Mouse (Mus musculus) adipocyte (in vitro differentiated cells): ENCODE results near the gene Anxa1.

ENCODE experiments used
- DNase-seq: peaks from one replicate; pipeline ENCODE4 v3.0.0-alpha.2; 2016; ENCODE audit warnings: low spot score

Gene Anxa1

DNA sequence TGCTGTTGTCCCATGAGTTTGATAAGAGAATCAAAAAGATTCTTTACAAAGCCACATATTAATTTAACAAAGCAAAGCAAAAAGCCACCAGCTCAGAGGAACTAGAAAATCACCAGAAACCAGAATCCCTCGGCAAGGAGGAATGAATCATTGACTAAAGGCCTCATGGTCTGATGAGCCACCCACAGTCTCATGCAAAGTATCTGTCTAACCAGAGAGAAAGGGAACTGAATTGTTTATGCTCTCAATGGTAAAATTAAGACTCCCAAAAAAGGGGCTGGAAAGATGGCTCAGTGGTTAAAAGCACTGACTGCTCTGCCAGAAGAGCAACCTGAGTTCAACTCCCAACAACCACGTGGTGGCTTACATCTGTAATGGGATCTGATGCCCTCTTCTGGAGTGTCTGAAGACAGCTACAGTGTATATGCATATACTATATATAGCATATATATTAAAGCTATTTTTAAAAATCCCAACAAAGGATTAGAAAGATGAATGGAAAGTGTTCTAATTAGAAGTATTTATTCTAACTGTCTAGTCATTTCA, 9.5 kb downstream of the Anxa1 start:
- DNase-seq: no peak

DNA sequence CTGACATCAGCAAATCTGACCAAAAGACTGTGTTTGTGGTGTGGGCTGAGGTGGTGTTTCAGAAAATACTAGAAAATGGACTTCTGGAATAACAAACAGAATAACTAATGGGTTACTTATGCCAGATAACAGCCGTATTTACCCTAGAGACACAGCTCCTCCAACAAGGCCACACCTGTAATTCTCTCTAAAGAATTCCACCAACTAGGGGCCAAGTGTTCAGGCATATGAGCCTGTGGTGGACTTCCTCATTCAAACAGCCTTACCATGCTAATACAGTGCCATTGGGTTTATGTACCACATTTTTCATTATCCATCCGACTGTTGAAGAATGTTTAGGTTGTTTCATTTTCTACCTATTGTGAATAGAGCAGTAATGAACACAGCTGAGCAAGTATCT, 20.6 kb downstream of the Anxa1 start:
- DNase-seq: no peak

DNA sequence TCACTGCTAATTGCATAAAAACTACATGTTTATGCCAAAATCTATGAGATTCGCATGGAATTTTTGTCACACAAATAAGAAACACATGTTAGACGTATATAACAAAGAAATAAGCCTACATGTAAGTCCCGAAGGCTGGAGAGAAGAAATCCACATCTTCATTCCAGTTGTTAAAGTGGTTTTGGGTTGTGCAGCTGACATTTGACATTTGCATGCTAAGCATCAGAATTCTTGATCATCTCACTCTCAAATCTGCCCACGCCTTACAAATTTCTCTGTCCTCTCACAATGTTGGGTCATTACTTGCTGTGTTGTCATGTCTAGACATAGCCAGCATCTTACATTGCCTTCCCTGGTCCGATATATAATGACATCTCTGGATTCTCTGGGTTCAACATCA, 24.2 kb downstream of the Anxa1 start:
- no peak for DNase-seq

DNA sequence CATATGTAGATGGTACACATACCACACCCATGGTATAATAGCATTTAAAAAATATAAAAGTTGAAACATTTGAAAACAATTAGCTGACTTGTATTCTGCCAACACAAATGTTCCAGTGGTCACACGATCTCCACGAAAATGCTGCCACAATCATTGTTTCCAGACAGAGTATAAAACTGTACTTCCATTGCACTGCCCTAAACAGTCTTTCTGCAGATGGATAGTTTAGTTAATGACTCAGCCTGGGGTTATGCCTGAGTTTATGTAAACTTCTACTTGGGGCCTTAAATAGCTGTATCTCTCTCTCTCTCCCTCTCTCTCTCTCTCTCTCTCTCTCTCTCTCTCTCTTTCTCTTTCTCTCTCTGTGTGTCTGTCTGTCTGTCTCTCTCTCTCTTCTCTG, 24.7 kb downstream of the Anxa1 start:
- peak; percentile 38 for DNase-seq

DNA sequence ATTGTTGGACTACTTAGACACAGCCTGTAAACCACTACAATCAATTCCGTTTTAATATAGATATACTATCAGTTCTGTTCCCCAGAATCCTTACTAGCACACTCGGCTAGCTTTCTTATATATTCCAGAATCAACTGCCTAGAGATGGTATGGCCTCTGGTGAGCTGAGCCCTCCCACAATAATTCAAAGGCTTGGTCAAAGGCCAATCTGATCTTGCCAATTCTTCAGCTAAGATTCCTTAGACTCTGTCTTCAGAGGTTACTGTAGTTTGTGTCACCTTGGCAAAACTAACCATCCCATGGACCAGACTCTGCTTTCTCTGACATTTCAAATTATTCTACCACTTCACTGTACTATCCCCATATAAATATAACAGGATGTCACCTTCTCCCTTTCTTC, 25.4 kb downstream of the Anxa1 start:
- DNase-seq: no peak

DNA sequence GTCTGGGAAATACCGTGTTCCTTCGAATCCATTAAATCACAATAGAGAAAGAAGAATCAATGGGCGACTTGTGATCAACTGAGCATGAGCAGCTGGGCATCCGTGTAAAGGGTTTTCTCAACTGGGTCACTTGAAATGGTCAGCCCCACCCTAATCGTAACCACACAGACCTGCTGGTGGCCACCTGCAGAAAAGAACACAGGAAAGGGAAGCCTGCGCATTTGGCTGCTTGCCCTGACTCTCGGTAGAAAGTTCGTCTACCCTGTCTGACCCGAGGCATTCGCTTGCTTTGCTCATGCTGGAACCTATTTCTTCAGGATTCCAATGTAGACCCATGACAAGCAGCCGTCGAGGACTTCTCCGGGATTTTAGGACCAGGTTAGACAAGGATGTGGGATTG, 25.8 kb downstream of the Anxa1 start:
- DNase-seq: no peak

DNA sequence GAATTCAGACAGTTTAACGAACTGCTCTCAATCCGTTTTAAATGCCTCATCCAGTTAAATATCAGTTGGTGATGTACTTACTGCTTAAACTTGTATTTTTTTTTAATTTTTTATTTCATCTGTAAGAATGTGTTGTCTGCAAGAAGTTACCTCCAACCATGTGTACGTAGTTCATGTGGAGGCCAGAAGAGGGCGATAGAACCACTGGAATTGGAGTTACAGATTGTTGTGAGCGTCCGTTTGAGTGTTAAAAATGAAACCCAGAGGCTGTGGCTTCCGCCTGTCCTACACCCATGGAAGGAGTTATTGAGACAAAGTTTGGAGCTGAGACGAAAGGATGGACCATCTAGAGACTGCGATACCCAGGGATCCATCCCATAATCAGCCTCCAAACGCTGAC, 27.5 kb downstream of the Anxa1 start:
- DNase-seq: no peak

DNA sequence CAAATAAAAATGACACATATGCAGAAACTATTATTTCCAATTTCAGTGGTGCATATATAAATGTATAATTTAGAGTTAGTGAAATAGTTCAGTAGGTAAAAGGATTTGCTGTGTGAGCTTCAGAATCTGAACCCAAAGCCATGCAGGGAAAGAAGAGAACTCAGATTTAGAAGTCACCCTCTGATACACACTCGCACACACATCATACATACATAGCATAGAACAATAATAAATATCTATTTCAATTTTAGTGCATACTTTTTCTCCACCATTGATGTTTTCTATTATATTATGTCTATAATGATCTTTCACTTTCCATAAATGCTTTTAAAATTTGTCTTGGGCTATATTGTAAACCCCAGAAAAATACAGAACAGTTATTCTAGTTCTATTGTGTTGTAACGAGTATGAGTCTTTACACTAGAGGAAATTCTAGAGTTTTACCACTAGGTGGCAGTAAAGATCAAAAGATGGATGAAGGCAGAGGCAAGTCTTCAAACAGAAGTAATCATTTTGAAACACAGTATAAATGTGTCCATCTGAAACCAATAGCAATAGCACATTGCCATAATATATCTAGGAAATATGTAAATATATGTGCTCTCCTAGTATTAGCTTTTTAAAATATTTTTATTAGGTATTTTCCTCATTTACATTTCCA, 28.7 kb downstream of the Anxa1 start:
- DNase-seq: peak; percentile 78

DNA sequence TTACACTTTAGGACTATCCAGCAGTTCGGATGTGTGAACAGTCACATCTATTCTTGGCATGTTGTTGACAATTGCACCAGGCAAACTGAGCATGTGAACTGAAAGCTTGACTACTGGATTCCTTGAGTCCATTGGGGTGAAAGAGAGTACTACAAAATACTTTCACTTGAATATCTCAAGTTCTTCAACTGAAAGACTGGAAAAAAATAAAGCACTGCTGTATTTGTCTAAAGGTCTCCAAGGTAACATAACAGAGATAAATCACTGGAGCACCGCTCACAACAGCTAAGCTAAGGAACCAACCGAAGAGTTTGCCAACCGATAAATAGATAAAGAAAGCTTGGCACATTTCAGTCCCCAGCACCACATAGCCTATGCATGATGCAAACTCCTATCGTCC, 32.1 kb downstream of the Anxa1 start:
- DNase-seq: no peak

DNA sequence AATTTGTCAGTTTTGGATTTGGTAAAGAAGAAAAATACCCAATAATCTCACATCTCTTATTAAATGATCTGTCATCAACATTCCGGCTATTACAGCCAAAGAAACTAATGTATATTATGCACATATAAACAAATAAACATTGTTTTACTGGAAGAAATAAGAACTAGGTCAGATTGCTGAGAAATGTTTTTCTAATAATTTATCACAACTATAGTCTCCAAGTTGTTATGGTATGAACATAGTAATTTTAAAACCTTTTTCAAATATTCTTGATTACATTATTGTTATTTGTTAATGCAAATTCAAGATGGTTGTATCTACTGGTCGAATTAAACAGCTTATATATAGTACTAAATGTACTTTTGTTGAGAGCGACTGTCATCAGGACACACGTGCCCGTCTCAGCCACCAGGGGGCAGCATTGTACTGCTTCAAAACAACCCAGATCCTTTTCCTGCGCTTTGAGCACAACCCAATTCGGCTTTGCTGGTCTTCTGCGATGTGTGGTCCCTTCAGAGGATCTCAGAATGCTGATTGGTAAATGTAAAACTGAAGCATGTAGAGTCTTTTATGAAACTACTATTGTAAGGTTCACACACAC, 45.3 kb downstream of the Anxa1 start:
- DNase-seq: peak; percentile 83

DNA sequence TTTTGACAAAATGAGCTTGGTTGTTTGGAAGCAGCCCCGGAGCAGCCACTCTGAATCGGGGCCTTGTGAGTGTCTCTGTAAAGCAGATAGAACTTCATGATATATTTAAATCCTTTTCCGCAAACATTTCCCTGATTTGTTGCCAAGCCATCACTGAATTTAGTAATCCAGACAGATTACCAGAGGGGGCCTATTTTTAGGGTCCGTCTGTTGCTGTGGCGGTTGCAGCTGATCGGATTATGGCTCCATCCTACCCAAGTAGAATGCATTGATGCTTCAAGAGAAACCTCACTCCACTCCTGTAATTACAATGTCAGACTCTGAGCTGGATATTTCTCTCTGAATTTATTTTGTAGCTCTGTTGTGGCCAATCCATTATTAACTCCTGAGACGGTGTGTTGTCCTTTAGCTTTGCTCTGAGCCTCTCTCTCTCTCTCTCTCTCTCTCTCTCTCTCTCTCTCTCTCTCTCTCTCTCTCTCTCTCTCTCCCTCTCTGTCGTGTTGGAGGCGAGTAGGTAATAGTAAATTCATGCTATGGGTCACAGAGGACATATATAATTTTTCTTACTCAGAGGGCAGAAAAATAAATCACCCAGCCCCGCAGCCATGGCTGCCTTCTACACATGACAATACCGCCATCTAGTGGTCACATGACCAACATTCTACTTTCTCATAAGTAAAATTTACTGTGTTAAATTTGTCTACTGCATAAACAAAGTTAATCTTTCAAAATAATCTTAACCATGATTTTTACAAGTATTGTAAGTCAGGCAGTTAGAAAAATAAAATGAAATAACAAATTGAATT, 46.0 kb downstream of the Anxa1 start:
- DNase-seq: peak; percentile 77

DNA sequence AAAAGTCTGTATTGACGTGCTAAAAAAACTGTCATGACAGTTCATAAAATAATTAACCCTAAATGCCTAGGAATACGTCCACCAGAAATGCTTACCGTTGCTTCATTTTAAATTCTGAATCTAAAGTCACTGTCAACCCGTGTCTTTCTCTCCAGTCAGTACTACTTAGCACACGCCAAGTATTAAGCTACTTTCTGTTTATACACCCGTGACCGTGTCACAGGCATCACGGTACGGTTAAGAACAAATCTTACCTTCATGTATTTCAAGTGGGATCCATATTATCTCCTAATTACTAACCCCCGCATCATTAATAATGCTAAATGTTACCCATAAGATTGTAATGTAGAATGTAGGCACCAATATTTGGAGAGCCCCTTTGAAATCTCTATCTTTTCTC, 46.7 kb downstream of the Anxa1 start:
- DNase-seq: no peak
